Mouse (Mus musculus) heart, postnatal 0 days (tissue): Measurements from ENCODE around the gene Dnaja4. TPM values are rescaled to one million over a fixed set of nuclear protein-coding genes. Genes with fewer than 3 reads are reported as not detected.
A peak's percentile ranks its signal among the peaks of the same experiment; 100 is the strongest.

ENCODE experiments used
- ATAC-seq: fragments of 200-750 bp; cut with Nextera tagmentation; 2 replicates; pipeline ENCODE4 v1.8.0; 2017; ENCODE audit warnings: low read depth, moderate number of reproducible peaks, moderate library complexity; ENCODE audit not compliant: insufficient read depth
- DNase-seq: peaks from one replicate; pipeline ENCODE4 v3.0.0-alpha.2; 2016; ENCODE audit warnings: low spot score
- H3K27ac ChIP-seq: fragments of 300-500 bp; sonication (generic); 2 replicates; pipeline ENCODE4 v1.5.1; 2014; ENCODE audit warnings: low read depth, mild to moderate bottlenecking
- H3K27me3 ChIP-seq: fragments of 300-500 bp; sonication (generic); 2 replicates; pipeline ENCODE4 v1.6.1; 2014; ENCODE audit warnings: low read length, mixed read lengths; ENCODE audit not compliant: control insufficient read depth, insufficient read depth
- H3K36me3 ChIP-seq: fragments of 300-500 bp; sonication (generic); replicated peaks from 2 replicates; pipeline ENCODE4 v1.6.1; 2014; ENCODE audit warnings: low read length, mixed read lengths; ENCODE audit not compliant: control insufficient read depth, insufficient read depth
- H3K4me1 ChIP-seq: fragments of 300-500 bp; sonication (generic); 2 replicates; pipeline ENCODE4 v1.6.1; 2014; ENCODE audit warnings: antibody characterized with exemption; ENCODE audit not compliant: control insufficient read depth, insufficient read depth
- H3K4me2 ChIP-seq: fragments of 300-500 bp; sonication (generic); 2 replicates; pipeline ENCODE4 v1.6.1; 2014; ENCODE audit warnings: low read depth, mild to moderate bottlenecking, low read length, moderate library complexity
- H3K4me3 ChIP-seq: fragments of 300-500 bp; sonication (generic); 2 replicates; pipeline ENCODE4 v1.5.1; 2014; ENCODE audit warnings: low read depth, low read length
- H3K9ac ChIP-seq: fragments of 300-500 bp; sonication (generic); replicated peaks from 2 replicates; pipeline ENCODE4 v1.6.1; 2014; ENCODE audit warnings: low read depth, low read length, mixed read lengths
- H3K9me3 ChIP-seq: fragments of 300-500 bp; sonication (generic); replicated peaks from 2 replicates; pipeline ENCODE4 v1.6.1; 2016; ENCODE audit warnings: low read length; ENCODE audit not compliant: control insufficient read depth
- CTCF ChIP-seq: IDR thresholded peaks from 2 replicates; pipeline ENCODE4 v1.5.1; 2016; ENCODE audit warnings: antibody characterized with exemption, control low read depth, low read depth
- EP300 ChIP-seq: IDR thresholded peaks from 2 replicates; pipeline ENCODE4 v1.6.1; 2016; ENCODE audit warnings: antibody characterized with exemption, low read depth
- WGBS: fragments of 180-500 bp; shearing (Covaris S2); extraction: QIAGEN DNeasy Blood & Tissue Kit; methylation state at CpG from one replicate; pipeline ENCODE4 v1.1.7; 2014; 5-methylcytosine and 5-hydroxymethylcytosine counted together
- polyA plus RNA-seq: library from polyadenylated mRNA; unstranded; fragments of >200 nt; fragmentation: Nextera tagmentation; extraction: Ambion mirVana; gene quantifications from 2 replicates; pipeline ENCODE4 v1.2.1, GENCODE M21; 2015
- total RNA-seq: library from RNA; depleted of rRNA; stranded (reverse); fragments of >200 nt; gene quantifications from 2 replicates; pipeline ENCODE4 v1.2.3, GENCODE M21; 2014; ENCODE audit warnings: low replicate concordance

Gene Dnaja4
- total and polyA plus RNA-seq, 2 experiments from 2014 or later, result 28.2 to 36.1 TPM

GRCm38 (mm10) chr9:54736284-54736701 is 37.6 kb downstream of the Dnaja4 start:
- Histone ChIP-seq H3K36me3 (0 out of 2 replicates have a peak, but pooled peaks cover 2% of the 10 kb centered on the region), H3K9ac (no peak overlapping the region), H3K4me3 (no peak overlapping the region), H3K4me2 (peak overlapping the region; percentile 43), H3K4me1 (peaks cover 9% of the 10 kb centered on the region; the same call in 1 of the 2 replicates), H3K27ac (no peak overlapping the region), H3K9me3 (no peaks in the 10 kb centered on the region), H3K27me3 (no peaks in the 10 kb centered on the region)
- WGBS, result 11% methylated on average over 9 of the region's 9 CpGs
- DNase-seq (peak; percentile 72), ATAC-seq (no peak)
- TF ChIP-seq CTCF, result peak; percentile 68
- no peak for TF ChIP-seq EP300

DNA sequence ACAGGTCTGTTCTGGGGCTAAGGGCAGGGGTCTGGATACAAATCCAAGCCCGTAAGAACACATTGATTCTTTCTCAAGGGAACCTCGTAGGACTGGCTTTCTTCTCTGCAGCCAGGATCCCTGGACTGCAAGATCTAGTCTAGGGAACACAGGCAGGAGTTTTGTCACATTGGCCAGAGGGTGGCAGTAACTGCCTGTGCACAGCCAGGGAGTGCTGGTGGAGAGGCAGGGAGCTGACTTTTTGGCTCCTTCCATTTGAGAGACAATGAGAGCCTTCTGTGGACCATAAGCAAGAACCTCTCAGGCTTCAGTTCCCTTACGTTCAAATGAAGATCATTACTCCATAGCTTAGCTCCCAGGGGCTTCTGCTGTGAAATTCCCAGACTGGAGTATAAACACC is 39.7 kb downstream of the Dnaja4 start:
- no peak overlapping the region for H3K27ac ChIP-seq
- H3K9ac ChIP-seq, result no peak overlapping the region
- H3K4me1 ChIP-seq, result peaks cover 4% of the 10 kb centered on the region; the same call in 1 of the 2 replicates
- no peak overlapping the region for H3K4me3 ChIP-seq
- peak; percentile 57 for DNase-seq
- WGBS, result 30% methylated on average over 3 of the region's 3 CpGs
- no peaks in the 10 kb centered on the region for H3K9me3 ChIP-seq
- TF ChIP-seq CTCF (peak; percentile 85), EP300 (no peak)
- no peak for ATAC-seq
- H3K36me3 ChIP-seq, result no peaks in the 10 kb centered on the region
- H3K4me2 ChIP-seq, result no peak overlapping the region
- H3K27me3 ChIP-seq, result no peaks in the 10 kb centered on the region

DNA sequence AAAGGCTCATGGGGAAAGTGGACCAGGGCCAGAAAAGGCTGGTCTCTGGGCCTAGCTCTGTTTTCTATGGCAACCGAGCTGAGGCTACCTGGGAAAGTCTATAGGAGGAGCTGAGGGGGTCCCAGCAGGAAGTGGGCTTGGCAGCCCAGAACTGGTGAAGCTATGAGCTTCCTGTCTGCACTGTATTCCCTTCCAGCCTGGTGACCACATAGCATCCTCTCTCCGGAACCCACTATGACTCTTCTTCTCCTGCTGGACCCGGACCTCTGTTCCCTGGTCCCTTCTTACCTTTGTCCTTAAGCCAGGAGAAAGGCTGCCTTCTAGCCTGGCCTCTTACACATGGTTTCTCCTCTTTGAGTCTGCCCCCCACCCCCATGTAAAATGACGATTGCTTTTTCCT is 45.2 kb downstream of the Dnaja4 start:
- no peak overlapping the region for H3K4me2 ChIP-seq
- TF ChIP-seq EP300 (no peak), CTCF (no peak)
- no peaks in the 10 kb centered on the region for H3K36me3 ChIP-seq
- H3K4me3 ChIP-seq, result no peak overlapping the region
- 67% methylated on average over 4 of the region's 4 CpGs for WGBS
- no peak overlapping the region for H3K27ac ChIP-seq
- DNase-seq (no peak), ATAC-seq (no peak)
- H3K9me3 ChIP-seq, result no peaks in the 10 kb centered on the region
- no peak overlapping the region for H3K9ac ChIP-seq
- no peaks in the 10 kb centered on the region for H3K4me1 ChIP-seq
- no peaks in the 10 kb centered on the region for H3K27me3 ChIP-seq

DNA sequence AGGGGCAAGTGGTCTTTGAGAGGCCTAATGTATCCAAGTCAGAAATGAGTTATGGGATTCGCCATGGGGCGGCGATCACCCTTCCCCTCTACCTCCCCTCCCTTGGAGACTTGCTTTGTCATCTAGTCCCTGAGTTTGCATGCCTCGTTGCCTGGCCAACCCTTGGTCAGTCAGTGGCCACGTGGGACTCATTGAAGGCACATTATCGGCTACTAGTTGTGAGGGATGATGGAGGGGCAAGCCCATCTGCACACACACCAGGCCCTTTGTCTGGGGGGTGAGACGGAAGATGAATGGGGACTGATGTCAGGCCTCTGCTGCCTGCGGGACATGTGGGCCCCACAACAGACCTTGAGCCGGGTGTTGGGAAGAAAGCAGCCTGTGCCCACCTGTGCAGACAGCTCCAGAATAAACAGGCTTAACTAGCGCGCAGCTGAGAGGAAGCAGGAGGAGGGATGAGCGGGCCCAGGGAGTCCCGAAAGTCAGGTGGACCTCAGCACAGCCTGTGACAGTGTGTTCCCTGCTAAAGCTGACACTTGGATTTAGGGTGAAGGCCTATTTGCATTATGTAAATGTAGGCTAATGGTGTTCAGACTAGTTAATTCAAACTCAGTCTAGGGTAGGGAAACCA is 47.2 kb downstream of the Dnaja4 start:
- WGBS, result 80% methylated on average over 13 of the region's 13 CpGs
- TF ChIP-seq CTCF (no peak), EP300 (no peak)
- no peak for ATAC-seq
- no peak overlapping the region for H3K27ac ChIP-seq
- H3K4me3 ChIP-seq, result no peak overlapping the region
- no peaks in the 10 kb centered on the region for H3K4me1 ChIP-seq
- H3K4me2 ChIP-seq, result no peak overlapping the region
- H3K27me3 ChIP-seq, result no peaks in the 10 kb centered on the region
- DNase-seq, result no peak
- H3K9ac ChIP-seq, result no peak overlapping the region
- no peaks in the 10 kb centered on the region for H3K9me3 ChIP-seq
- no peaks in the 10 kb centered on the region for H3K36me3 ChIP-seq

DNA sequence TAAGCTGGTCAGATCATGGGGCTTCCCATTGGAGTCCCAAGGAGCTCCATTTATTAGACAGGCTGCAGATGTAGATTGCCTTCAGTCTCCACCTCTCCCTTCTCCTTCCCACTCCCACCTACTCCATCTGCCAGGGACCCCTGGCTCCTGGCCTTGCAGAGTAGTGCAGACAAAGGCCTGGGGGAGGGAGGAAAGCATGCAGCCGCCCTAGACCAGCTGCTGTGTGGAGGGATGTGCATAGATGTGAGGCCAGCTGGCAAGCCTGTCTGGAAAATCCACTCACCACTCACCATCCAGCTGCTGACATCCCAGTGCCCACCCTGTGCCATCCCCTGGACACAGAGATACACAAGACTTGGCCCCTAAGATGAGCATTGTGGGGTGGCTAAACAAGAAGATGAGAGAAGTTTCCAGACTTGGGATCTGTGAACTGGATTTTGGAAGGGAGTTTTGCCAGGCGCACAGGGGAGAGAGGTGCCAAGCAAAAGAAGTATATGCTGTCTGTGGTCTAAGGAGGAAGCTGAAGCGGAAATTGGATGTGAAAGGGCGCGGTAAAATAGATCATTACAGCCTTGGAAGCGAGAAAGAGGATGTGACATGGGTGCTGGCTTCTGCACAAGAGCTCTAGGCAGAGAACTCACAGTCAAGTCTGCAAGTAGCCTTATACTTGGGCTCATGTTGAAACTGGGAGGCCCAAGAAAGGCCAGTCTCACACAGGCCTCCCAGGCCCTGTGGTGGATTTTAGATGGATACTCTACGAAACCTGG is 51.7 kb downstream of the Dnaja4 start:
- Histone ChIP-seq H3K36me3 (no peaks in the 10 kb centered on the region), H3K4me2 (no peak overlapping the region), H3K27me3 (peaks cover 6% of the 10 kb centered on the region; the same call in 1 of the 2 replicates), H3K4me1 (no peaks in the 10 kb centered on the region), H3K27ac (no peak overlapping the region), H3K4me3 (no peak overlapping the region), H3K9ac (no peak overlapping the region), H3K9me3 (no peaks in the 10 kb centered on the region)
- no peak for DNase-seq
- ATAC-seq, result no peak
- WGBS, result 79% methylated on average over 7 of the region's 7 CpGs
- TF ChIP-seq CTCF (no peak), EP300 (no peak)
